Mouse (Mus musculus) neural tube, embryonic 11.5 days (tissue): ENCODE measurements around the gene Vill. TPM values are rescaled to one million over a fixed set of nuclear protein-coding genes. Genes with fewer than 3 reads are reported as not detected.

Experiments
- ATAC-seq: fragments of 200-750 bp; cut with Nextera tagmentation; 2 replicates; pipeline ENCODE4 v1.8.0; 2017; ENCODE audit warnings: moderate number of reproducible peaks, mild to moderate bottlenecking, moderate TSS enrichment, moderate library complexity; ENCODE audit not compliant: insufficient read depth, low FRiP score, low TSS enrichment
- DNase-seq: peaks from one replicate; pipeline ENCODE4 v3.0.0-alpha.2; 2015; ENCODE audit warnings: low spot score
- H3K27ac ChIP-seq: fragments of 300-500 bp; sonication (generic); 2 replicates; pipeline ENCODE4 v1.5.1; 2014; ENCODE audit warnings: low read depth, mild to moderate bottlenecking, low read length
- H3K27me3 ChIP-seq: fragments of 300-500 bp; sonication (generic); 2 replicates; pipeline ENCODE4 v1.6.1; 2014; ENCODE audit warnings: mild to moderate bottlenecking, low read length, mixed read lengths; ENCODE audit not compliant: control insufficient read depth, insufficient read depth
- H3K36me3 ChIP-seq: fragments of 300-500 bp; sonication (generic); 2 replicates; pipeline ENCODE4 v1.6.1; 2014; ENCODE audit warnings: mild to moderate bottlenecking, low read length, moderate library complexity, mixed read lengths; ENCODE audit not compliant: control insufficient read depth, insufficient read depth
- H3K4me1 ChIP-seq: fragments of 300-500 bp; sonication (generic); 2 replicates; pipeline ENCODE4 v1.6.1; 2014; ENCODE audit warnings: low read length, mixed read lengths; ENCODE audit not compliant: control insufficient read depth, insufficient read depth
- H3K4me2 ChIP-seq: fragments of 300-500 bp; sonication (generic); 2 replicates; pipeline ENCODE4 v1.6.1; 2014; ENCODE audit warnings: low read depth, mild to moderate bottlenecking, moderate library complexity
- H3K4me3 ChIP-seq: fragments of 300-500 bp; sonication (generic); 2 replicates; pipeline ENCODE4 v1.5.1; 2014; ENCODE audit warnings: low read depth, low read length
- H3K9ac ChIP-seq: fragments of 300-500 bp; sonication (generic); 2 replicates; pipeline ENCODE4 v1.6.1; 2014; ENCODE audit warnings: mild to moderate bottlenecking, low read length
- H3K9me3 ChIP-seq: fragments of 300-500 bp; sonication (generic); 2 replicates; pipeline ENCODE4 v1.6.1; 2016; ENCODE audit warnings: low read length; ENCODE audit not compliant: control insufficient read depth
- WGBS: fragments of 180-500 bp; shearing (Covaris S2); extraction: QIAGEN DNeasy Blood & Tissue Kit; methylation state at CpG from one replicate; pipeline ENCODE4 v1.1.7; 2014; 5-methylcytosine and 5-hydroxymethylcytosine counted together
- polyA plus RNA-seq: library from polyadenylated mRNA; unstranded; fragments of >200 nt; fragmentation: Nextera tagmentation; extraction: Ambion mirVana; gene quantifications from 2 replicates; pipeline ENCODE4 v1.2.1, GENCODE M21; 2014

Vill gene
- 12.1 and 12.2 TPM in 2 replicates for polyA plus RNA-seq

DNA sequence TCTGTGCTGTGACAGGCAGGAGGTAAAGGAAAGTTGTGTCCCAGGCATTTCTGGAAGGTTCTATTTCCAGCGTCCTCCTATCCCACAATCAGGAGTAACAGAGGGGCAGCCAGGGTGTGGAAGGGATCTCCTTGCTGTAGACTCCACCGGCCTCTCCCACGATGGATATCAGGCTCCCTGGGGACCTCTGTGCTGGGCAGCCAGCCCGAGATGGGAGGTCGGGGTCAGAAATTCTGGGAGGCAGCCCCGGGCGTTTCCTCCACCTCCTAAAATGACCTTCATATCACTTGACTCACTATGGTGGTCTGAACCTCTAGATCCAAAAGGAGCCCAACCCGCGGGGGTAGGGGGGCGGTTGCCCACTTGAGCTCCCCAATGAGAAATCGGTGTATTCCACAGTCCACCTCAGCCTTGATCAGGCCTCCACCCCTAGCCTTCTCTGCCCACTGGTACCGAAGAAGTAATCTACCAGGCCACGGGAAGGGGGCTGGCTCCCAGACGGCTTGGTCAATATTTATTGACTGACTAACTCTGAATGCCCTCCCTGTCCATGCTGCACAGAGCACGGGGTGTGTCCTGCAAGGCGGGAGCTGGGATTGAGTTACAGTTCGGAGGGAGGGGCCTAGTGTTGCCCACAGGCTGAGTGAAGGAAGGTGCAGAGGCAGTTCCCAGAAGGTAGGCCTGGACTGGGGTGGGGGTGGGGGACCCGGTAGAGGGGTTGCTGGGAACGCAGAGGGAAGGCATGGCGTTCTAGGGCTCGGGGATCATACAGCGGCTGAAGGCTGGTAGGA is at the start of gene Vill:
Gene Vill, plus strand, starts transcription at position 625 of the 791 bp plus-strand sequence.
- Histone ChIP-seq H3K4me3 (peak within 1 kb of the TSS; percentile 32), H3K4me1 (peaks cover 10% of the 10 kb centered on the region), H3K27me3 (no peaks in the 10 kb centered on the region), H3K9ac (peak within 1 kb of the TSS; percentile 55), H3K27ac (no peak within 1 kb of the TSS), H3K4me2 (peak within 1 kb of the TSS; percentile 61), H3K9me3 (no peaks in the 10 kb centered on the region), H3K36me3 (no peaks in the 10 kb centered on the region)
- peak; percentile 83 for ATAC-seq
- 12% methylated on average over 22 of the region's 22 CpGs for WGBS
- DNase-seq, result peak; percentile 62

DNA sequence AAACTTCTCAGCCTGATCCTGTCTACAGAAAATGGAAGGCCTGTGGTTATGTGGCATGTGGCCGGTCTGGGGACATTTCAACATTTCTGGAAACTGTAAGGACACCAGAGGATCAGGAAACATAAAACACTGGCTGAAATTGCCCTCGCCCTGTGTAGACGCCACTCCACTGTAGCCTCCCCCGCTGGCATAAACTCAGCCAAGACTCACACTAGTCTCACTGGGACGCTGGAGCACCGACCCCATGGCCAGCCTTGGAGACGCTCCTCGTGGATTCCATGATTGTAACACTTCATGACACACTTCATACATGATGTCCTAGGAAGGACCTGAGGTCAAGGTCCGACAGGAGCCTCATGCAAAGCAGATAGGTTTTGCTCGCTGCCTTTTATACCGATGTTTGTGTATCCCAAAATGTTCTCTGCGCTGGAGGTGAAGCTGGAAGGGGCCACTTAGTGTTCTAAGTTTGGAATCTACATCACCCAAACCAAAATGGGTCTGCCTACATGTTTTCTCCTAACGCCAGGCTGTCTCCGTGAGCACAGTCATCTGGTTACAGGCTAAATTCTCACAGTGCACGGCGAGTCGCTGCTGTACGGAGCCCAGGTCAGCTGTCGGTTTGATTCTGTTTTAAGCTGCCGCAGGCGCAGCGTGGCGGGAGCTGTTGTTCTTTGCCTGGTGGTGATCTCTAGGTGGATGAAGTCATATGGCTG is 48.4 kb upstream of the Vill start:
- WGBS, result 84% methylated on average over 23 of the region's 23 CpGs
- H3K4me3 ChIP-seq, result no peak overlapping the region
- H3K27ac ChIP-seq, result no peak overlapping the region
- H3K36me3 ChIP-seq, result no peaks in the 10 kb centered on the region
- H3K4me1 ChIP-seq, result no peaks in the 10 kb centered on the region
- no peaks in the 10 kb centered on the region for H3K9me3 ChIP-seq
- no peaks in the 10 kb centered on the region for H3K27me3 ChIP-seq
- DNase-seq (no peak), ATAC-seq (no peak)
- no peak overlapping the region for H3K4me2 ChIP-seq
- no peak overlapping the region for H3K9ac ChIP-seq

DNA sequence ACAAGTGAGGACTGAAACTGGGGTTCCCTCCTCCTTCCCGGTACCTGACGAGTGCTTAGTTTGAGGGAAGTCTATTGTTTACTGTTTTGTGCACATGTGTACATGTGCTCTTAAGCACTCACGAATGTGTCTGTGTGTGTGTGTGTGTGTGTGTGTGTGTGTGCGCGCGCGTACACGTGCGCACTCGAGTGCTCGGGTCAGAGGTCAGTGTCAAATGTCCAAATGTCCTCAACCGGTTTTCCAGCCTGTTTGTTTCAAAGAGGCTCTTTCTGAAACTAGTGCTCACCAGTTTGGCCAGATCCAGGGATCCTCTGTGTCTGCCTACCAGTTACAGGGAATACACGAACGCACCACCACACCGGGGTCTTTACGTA is 47.9 kb upstream of the Vill start:
- H3K4me1 ChIP-seq, result no peaks in the 10 kb centered on the region
- WGBS, result 88% methylated on average over 16 of the region's 16 CpGs
- ATAC-seq, result no peak

DNA sequence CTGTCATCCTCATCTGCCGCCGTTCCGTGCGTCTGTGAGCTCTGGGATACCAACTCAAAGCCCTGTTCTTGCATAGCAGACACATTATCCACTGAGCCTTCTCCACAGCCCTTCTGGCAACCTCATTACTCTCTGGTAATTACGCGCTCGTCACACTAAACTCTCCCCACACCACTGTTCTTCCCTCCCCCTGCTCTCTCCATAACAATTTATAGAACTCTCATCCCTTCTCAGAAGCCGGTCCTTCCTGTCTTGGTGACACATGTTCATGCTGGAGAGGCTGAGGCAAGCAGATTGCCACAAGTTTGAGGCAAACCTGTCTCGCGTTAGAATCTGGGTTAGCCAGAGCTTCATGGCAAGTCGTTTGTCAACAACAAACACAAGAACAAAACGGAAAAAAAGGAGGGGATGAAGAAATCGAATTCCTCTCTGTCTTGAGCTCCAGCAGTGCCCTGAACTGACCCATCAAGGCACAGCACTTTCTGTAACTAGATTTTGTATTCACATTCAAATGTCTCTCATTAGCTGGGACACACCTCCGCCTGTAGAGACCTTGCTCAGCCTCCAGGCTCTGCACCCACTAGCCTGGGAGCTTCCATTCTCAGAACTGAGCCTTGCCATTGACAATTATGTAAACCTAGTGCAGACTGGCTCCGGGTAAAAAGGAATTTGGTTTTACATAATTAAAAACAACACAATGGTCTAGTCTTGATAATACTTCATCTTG is 47.1 kb upstream of the Vill start:
- Histone ChIP-seq H3K9me3 (no peaks in the 10 kb centered on the region), H3K4me2 (no peak overlapping the region), H3K4me1 (no peaks in the 10 kb centered on the region), H3K27ac (no peak overlapping the region), H3K9ac (no peak overlapping the region), H3K4me3 (no peak overlapping the region), H3K27me3 (no peaks in the 10 kb centered on the region), H3K36me3 (no peaks in the 10 kb centered on the region)
- WGBS, result 63% methylated on average over 15 of the region's 15 CpGs
- DNase-seq (no peak), ATAC-seq (no peak; the same call in 1 of the 2 replicates)

More for the DNA sequence above, 47.9 kb upstream of the Vill start:
- Histone ChIP-seq H3K4me3 (no peak overlapping the region), H3K36me3 (no peaks in the 10 kb centered on the region), H3K27me3 (no peaks in the 10 kb centered on the region), H3K4me2 (no peak overlapping the region), H3K27ac (no peak overlapping the region), H3K9ac (no peak overlapping the region), H3K9me3 (no peaks in the 10 kb centered on the region)
- no peak for DNase-seq

DNA sequence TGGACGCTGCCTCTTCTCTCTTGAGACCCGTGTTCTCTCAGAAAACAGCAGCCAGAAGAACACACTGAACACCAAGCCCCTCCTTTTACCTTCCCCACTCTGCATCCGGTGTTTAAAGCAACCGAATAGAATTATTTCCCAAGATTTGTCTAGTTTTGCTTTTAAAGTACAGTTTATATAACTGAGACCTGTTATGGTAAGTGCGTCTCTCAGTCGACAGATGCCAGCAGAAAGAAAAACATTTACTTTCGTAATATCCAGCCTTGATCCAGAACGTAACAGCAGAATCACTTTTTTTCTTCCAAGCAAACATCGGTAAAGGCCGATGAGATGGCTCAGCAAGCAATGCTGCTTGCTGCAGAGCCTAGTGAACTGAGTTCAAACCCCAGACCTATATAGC is 45.3 kb upstream of the Vill start:
- DNase-seq, result no peak
- no peaks in the 10 kb centered on the region for H3K36me3 ChIP-seq
- no peak overlapping the region for H3K9ac ChIP-seq
- no peak overlapping the region for H3K4me3 ChIP-seq
- no peaks in the 10 kb centered on the region for H3K9me3 ChIP-seq
- no peaks in the 10 kb centered on the region for H3K4me1 ChIP-seq
- no peak overlapping the region for H3K4me2 ChIP-seq
- WGBS, result 86% methylated on average over 10 of the region's 10 CpGs
- no peak for ATAC-seq
- no peak overlapping the region for H3K27ac ChIP-seq
- H3K27me3 ChIP-seq, result no peaks in the 10 kb centered on the region

DNA sequence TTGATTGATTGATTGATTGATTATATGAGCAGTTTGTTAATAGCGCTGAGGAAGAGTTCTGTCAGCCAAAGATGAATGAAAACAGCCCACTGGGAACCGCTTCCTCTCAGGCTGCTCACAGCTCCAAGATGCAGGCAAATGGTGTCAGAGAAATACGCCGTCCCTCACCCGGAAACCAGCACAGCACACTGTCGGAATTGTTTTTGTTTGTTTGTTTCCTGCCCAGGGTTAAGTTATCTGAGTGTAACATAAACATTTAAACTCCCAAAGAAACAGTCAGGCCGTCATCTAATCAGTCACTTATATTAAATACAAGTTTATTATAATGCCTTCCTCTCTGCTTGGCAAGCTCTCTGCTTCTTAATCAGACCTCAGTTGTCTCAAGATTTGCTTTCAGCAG is 43.7 kb upstream of the Vill start:
- Histone ChIP-seq H3K36me3 (no peaks in the 10 kb centered on the region), H3K9ac (no peak overlapping the region), H3K9me3 (no peaks in the 10 kb centered on the region), H3K4me2 (no peak overlapping the region), H3K4me1 (no peaks in the 10 kb centered on the region), H3K27ac (no peak overlapping the region), H3K4me3 (no peak overlapping the region), H3K27me3 (no peaks in the 10 kb centered on the region)
- ATAC-seq (no peak), DNase-seq (no peak)
- WGBS, result 75% methylated on average over 7 of the region's 7 CpGs

DNA sequence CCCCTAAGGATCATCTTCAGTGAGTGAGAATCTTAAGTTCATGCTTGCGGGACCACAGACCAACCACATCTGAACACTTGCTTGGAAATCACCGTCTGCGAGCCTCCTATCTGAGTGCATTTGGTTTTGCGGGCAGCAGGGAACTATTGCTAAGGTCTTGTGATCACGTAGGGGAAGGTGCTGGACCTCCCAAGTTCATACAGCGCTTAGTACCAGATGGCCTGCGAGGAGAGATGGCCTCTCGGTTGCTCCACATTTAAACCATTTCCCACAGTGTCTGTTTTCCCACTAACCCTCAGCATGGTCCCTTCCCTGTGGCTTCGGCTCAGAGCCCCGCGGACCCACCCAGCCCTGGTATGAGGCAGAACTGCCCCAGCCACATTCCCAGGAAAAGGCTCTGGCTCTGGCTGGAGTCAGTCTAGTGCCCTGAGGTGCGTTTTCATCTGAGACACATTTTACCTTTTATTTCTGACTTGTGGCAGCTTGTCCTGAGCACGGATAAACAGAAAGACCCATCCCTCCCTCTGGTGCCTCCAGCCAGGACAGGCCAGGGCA is 42.3 kb upstream of the Vill start:
- DNase-seq (no peak), ATAC-seq (no peak)
- 80% methylated on average over 13 of the region's 13 CpGs for WGBS
- Histone ChIP-seq H3K4me1 (no peaks in the 10 kb centered on the region), H3K27ac (no peak overlapping the region), H3K4me2 (no peak overlapping the region), H3K36me3 (no peaks in the 10 kb centered on the region), H3K9ac (no peak overlapping the region), H3K27me3 (no peaks in the 10 kb centered on the region), H3K4me3 (no peak overlapping the region), H3K9me3 (no peaks in the 10 kb centered on the region)

DNA sequence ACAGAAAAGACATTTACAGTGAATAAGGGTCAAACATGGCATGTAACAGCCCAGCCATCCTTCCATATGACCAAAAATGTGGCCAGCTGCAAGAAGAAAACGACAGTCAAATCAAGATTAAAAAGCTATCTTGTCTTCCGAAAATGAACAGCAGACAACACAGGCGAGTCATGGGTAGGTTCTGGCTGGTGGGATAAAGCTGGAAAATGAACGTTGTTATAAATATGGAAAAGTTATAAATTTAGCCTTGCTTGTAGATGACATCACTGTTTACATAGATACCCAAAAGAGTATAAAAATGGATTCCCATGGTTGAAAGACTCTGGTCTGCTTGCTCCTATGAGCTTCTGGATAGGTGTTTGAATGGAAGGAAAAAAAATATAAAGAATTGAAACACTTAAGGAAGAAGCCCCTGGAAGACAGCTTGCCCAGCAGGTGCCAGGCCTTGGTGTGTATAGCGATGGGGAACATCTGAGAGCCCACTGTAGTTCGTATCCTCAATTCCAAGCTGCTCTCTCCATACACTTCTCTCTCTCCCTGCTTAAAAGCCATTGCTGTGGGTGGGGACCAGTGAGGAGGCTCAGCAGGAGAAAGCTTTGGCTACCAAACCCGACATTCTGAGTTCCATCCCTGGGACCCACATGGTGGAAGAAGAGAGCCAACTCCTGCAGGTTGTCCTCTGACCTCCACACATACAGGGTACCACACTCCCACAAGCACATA is 35.6 kb upstream of the Vill start:
- Histone ChIP-seq H3K4me2 (no peak overlapping the region), H3K36me3 (no peaks in the 10 kb centered on the region), H3K4me3 (no peak overlapping the region), H3K27ac (no peak overlapping the region), H3K27me3 (no peaks in the 10 kb centered on the region), H3K9ac (no peak overlapping the region), H3K9me3 (no peaks in the 10 kb centered on the region), H3K4me1 (no peaks in the 10 kb centered on the region)
- no peak for ATAC-seq
- 84% methylated on average over 7 of the region's 7 CpGs for WGBS
- no peak for DNase-seq
